Mouse (Mus musculus) cerebellum, postnatal 4 days (tissue): ENCODE data around the gene Rab7.
A peak's percentile ranks its signal among the peaks of the same experiment; 100 is the strongest.

Experiments
- DNase-seq, 2 experiments: peaks; one replicate each; pipeline ENCODE4 v3.0.0; 2022; ENCODE audit warnings: low spot score in 2 of 2, mixed read lengths in 1 of 2

The Rab7 gene

DNA sequence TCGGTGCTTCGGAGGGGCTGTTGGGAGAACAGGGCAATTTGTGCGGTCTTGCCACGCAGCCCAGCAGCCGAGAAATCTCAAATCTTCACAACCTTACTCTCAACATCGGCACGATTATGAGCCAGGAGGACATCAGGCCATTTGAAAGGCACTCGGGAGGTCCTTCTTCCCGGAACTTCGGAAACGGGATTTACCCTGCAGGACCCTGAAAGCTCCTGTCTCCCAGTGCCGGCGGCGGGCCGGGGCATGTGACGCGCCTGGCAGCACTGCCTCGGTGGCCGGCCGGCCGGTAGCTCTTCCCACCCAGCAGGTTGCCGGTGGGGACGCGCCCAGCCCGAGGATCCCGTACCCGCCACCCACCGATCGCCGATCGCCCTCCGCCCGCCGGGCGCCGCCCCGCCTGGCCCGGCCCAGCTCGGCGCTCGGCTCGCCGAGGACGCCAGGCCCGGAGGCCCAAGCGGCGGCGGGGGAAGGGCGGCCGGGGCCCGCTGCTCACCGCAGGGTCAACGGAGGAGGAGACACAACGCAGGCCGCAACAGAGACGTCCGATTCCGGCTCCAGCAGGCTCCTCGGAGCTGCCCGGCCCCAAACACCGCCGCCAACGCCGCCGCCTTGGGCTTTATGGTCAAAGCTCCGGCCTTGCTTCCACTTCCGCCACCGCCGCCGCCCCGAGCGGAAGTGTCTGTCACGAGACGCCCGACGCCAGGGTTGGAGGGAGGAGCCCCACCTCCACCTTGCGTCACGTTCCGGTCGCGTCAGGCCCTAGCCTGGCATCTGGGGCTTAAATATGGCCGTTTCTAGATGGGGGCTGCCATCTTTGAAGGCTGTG, at the start of gene Rab7:
Gene Rab7, minus strand, starts transcription at position 694 of the 829 bp plus-strand sequence.
- DNase-seq, result peak; percentile 87 to 94

DNA sequence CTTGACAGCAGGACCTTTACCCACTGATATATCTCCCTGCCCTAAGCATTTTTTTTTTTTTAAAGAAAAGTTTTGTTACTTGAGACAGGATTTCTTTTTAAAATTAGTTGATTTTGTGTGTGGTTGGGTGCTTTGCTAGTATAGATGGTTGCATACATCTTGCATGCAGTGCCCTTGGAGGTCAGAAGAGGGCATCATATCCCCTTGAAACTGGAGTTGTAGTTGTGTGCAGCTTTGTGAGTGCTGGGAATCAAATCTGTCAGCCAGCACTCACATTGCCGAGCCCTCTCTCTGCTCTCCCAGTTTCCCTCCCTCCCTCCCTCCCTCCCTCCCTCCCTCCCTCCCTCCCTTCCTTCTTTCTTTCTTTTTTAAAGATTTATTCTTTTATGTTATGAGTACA, 43.9 kb upstream of the Rab7 start:
- DNase-seq, result no peak

DNA sequence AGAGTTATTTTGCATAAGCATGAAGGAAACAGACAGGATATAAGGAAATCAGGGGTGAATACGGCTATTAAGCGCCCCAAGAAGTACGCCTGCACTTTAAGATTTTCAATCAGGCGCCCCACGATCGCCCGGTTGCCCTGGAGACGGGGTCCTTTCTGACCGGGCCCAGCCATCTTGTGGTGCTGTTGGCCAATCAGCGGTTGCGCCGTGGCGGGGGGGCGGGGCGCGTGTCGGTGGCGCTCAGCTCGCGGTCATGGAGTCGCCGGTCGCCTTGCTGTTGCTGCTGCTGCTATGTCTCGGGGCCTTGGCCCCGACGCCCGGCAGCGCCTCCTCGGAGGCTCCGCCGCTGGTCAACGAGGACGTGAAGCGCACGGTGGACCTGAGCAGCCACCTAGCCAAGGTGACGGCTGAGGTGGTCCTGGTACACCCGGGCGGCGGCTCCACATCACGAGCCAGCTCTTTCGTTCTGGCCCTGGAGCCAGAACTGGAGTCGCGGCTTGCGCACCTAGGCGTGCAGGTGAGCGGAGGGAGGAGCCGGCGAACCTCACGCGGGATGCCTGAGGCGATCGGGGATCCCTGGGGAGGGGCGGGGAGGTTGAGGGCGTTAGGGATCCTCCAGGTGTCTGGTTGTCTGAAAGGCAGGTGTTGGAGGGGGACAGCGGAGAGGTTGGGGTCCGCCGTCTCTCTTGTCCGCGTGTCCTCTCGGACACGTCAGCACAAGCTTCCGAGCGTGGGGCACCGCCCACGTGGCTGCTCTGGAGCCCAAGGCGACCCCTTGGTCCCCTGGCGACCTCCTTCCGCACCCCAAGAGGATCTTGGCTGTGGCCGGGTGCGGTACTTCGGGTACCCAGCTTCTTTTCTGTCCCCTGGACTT, 39.4 kb upstream of the Rab7 start, which contains the start of gene Rpn1:
Gene Rpn1, plus strand, starts transcription at position 205 of the 874 bp plus-strand sequence.
- DNase-seq, result peak; percentile 97 to 98

DNA sequence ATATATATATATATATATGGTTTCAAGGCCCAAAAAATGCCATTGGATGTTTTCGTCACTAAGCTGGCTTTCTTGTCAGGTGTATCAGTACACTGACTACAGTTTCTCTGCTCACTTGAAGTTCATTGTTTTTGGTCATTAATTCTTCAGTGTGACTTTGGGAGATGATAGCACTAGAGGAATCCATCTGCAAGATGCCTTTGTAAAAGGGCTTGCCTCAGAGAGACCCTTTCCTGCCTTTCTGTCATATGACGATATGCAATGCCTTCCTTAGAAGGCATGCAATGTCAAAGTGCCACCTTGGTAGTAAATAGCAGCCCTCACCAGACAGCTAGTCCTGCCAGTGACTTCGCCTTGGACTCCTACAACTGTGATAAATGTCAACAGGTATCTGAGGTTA, 38.6 kb upstream of the Rab7 start:
- DNase-seq, result no peak

DNA sequence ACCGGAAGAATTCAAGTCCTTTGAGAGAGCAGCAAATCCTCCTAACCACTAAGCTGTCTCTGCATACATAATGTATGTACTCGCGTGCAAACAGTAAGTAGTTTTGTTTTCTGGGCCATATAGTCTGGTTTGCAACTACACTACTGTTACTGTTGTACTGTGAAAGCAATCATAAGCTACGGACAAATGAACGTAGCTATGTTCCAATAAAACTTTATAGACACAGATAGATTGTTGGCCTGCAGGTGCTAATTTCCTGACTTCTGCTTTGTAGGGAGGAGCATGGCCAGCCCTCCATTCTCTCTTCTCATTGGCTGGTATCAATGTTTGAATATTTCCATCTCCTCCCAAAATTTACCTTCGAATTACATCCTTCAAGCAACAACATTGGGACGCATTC, 38.0 kb upstream of the Rab7 start:
- DNase-seq, result no peak

DNA sequence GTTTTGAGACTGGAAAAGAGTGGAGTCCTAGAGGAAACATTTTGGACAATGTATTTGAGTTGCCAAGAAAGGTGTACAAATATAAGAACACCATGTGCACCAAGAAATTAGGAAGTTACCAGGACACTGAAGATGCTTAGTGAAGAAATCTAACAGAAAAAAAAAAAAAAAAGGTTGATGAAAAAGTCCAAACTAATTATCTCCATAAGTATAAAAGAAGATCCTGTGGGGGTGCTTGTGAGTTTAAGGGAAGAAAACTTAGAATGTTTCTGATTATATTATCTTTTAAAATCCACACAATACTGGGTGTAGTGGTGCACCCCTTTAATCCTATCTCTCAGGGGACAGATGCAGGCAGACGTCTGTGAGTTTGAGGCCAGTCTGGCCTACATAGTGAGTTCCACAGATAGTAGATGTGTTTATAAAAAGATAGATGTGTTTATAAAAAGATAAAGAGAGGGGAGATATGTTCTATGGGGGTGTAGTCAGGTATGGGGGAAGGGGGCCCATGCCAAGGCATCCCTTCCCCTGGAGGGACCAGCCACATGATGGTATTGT, 31.0 kb upstream of the Rab7 start:
- DNase-seq, result no peak

DNA sequence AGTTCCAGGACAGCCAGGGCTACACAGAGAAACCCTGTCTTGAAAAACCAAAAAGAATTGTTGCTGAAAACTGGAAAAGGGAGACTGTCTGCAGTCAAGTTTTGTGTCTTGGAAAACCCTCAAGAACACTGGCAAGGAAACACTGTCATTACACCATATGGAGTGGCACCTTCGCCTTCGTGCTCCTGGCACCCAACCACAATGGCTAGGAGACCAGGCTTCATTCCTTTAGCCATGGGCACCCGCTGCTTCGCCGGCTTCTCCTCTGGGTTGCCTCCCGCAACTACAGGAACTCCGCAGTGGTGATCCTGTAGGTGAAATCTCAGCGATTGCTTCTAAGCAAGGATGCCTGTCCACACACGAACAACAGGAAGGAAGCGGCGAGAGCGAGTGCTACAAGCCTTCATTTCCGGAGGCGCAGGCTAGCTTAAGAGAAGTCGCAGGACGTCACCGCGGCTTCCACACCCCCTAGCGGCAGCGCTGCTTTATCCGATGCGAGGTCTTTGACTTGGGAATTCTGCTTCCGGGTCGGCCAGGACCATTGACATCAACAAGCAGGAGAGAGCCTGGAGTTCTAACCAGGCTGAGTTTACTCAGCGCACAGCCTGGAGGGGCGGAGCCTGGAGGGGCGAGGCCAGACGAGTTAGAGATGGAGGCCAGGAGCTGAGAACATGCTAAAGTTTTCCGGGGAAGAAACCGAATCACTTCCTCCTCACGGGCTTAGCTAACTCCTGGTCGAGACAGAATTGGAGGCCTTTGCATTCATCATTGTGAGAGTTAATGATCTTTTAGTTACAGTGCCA, 29.9 kb upstream of the Rab7 start:
- peak; percentile 85 to 93 for DNase-seq

DNA sequence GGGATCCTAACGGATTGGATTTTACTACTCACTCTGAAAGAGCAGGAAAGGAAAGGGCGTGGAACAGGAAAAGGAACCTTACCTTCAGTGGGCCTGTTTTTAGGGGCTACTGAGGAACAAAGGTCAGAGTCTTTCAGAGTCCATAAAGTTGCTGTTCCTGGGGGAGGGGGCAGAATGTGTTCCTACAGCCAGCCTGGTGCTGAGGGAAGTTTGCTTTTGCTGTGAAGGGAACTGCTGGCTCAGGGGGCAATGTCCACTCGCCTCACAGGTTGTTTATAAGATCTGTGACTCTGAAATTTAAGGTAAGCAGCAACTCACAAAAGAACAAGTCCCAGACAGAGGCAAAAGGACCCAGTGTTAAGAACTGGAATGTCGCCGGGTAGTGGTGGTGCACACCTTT, 26.1 kb upstream of the Rab7 start:
- DNase-seq, result no peak

DNA sequence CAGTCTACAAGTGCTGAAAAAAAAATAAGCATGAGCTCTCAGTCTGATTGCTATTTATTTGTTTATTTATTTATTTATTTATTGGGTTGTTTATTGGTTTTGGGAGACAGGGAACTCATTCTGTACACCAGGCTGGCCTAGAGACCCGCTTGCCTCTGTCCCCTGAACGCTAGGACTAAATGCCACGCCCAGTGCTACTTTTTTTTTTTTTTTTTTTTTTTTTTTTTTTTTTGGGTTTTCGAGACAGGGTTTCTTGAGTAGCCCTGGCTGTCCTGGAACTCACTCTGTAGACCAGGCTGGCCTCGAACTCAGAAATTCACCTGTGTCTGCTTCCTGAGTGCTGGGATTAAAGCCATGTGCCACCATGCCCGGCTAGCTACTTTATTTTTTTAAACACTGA, 25.4 kb upstream of the Rab7 start:
- DNase-seq, result no peak

DNA sequence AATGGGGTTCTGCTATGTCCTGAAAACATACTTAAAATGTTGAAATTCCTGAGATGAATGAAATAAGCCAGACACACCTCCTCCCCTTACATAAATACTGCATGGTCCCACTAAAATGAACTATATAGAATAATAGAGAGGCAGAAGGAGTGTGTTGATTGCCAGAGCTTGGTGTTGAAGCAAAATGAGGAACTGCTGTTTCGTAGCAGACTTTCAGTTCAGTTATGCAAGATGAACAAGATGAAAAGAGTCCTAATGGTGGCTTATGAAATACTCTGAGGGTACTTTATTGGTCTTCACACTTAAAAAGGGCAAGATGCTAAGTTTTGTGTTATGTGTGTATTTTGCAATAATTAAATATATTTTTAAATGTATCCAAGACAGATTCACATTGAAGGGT, 23.7 kb upstream of the Rab7 start:
- DNase-seq, result no peak

DNA sequence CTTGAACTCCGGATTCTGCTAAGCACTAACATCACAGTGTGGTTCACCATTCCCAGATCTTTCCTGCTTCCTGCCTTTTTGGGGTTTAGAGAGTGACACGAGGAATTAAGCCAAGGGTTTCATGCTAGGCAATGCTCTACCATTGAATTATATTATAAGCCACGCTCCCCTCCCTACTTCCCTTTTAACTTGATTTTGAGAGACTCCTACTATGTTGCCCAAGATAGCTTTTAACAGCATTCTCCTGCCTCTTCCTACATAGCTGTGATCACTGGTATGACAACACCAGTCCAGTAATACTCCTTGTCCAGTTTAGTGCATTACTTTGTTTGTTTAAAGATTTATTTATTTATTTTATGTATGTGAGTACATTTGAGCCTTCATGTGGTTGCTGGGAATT, 22.7 kb upstream of the Rab7 start:
- DNase-seq, result no peak

DNA sequence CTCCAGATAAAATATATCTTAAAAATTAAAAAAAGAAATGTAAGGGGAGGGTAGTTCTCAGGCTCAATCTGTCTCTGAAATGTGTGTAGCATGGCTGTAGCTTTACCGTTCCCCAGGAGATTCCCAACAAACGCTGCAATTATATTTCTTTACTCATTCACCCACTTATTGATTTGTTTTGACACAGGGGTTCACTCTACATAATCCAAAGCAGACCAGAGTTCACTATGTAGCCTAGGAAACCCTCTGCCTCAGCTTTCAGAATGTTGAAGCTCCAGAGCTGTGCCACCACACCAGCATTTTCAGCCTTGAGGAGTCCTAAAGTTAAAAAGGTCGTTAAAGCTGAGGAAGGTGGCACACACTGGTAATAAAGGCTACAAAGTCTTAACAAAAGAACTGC, 20.9 kb upstream of the Rab7 start:
- no peak for DNase-seq

DNA sequence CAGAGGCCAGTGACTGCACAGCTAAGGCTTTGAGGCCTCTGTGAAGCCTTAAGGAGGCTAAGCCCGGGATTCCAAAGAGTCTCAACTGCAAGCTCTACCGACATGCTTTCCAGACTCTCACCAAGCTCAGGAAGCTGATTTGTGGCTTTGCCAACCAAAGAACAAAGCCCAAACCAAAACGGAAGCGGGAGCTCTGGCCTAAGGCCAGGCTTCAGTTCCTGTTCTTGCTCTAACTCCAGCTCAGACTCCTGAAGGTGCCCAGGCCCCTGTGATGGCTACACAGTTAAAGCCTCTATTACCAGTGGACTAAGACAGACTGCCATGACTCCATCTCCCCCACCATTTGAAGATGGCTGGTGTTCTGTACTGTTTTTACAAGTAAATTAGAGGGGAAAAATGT, 20.0 kb upstream of the Rab7 start:
- DNase-seq, result no peak

DNA sequence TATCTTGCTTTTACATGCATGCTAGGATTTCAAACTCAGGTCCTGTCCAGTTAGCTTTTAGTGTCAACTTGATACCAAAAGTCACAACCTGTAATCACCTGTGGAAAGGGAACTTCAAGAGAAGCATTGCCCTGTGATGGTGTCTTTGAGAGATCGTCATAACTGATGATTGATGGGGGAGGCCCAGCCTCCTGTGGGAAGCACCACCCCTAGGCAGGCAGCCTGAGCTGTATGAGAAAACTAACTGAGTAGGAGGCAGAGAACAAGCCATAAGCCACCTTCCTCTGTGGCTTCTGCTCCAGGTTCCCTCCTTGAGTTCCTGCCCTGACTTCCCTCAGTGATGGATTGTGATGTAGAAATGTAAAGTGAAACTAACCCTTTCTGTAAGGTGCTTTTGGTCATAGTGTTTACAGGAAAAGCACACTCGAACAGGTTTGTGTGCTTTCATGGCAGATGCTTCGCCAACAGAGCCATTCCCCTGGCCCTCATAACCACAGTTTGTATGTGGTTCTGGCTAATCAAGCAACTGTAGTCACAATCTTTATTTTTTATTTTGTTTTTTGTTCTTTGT, 19.1 kb upstream of the Rab7 start:
- DNase-seq, result no peak

DNA sequence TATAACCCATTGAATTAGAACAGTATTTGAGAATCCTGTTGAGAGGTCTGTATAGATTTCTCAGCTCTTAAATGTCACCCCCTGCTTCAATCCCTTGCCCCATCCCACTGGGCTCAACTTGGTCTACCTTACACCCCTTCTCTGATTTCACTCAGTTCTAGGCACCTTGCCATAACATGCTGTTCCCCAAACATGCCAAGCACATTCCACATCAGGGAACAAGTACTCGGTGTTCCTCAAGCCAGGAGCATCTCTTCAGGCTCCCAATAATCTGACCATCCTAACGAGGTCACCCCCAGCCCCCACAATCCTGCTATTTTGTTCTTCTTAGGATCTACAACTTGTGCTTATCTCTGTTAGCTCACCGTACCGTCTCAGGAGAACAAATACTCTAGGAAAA, 17.3 kb upstream of the Rab7 start:
- DNase-seq, result no peak

DNA sequence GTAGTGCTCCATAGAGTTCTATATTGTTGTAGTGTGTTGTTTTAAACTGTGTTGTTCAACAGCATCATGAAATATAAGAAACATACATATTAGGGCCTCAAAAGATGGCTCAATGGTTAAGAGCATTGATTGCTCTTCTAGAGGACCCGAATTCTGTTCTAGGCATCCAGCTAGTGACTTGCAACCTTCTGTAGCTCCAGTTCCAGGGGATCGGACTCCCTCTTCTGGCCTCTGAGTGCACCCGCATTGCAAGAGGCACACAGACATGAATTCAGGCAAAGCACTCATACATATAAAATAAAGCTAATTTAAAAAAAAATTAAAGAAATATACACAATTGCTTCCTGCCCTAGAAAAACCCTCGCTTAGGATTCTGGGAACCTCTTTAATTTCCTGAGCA, 16.3 kb upstream of the Rab7 start:
- DNase-seq, result no peak

DNA sequence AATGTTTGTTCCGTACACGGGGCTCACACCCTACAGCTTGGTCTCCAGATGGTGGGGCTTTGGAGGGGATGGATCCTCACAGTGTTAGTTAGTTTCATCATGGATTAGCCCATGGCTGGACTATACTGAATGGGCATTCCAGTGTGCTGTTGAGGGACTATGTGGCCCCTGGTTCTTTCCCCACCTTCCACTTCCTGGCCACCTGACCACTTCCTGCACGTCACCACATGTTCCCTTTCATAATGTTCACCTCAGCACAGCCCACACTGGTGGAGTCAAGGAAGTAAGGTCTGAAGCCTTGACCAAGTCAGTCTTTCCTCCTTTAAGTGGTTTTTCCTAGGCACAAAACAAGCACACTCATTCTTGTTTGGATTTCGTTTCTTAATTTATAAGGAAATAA, 15.5 kb upstream of the Rab7 start:
- no peak for DNase-seq

DNA sequence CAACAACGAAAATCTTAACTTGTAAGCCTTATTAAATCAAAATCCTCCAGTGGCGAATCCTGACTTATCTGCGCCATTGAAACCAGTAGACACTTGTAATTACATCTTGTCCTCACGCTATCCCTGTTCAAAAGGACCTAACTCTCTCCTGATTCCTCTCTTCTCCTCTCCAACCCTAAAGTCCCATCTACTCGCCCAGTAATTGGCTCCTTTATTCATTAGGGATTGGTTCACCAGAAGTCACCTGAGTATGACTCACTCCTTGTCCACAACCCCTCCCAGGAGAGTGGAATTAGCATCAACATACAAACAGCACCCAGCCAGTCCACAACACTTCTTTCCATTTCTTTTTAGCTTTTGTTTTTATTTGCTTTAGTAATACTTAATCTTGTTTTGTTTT, 14.8 kb upstream of the Rab7 start:
- no peak for DNase-seq

DNA sequence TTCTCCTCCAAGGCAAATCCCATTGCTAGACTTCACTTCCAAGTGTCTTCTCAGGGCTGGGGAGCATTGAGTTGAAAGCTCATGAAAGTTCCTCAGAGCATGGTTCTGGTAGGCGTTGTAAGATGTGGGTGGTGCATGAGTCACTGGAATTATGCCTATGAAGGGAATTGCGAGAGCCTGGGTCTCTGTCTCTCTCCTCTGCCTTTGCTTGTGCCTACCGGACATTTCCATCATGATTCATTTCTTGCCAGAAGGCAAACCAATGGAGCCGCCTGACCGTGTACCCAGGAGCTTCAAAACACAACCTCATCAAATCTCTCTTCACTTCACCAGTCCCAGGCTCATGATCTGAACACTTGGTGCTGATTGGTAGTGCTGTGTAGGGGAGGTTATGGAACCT, 11.8 kb upstream of the Rab7 start:
- DNase-seq, result no peak

DNA sequence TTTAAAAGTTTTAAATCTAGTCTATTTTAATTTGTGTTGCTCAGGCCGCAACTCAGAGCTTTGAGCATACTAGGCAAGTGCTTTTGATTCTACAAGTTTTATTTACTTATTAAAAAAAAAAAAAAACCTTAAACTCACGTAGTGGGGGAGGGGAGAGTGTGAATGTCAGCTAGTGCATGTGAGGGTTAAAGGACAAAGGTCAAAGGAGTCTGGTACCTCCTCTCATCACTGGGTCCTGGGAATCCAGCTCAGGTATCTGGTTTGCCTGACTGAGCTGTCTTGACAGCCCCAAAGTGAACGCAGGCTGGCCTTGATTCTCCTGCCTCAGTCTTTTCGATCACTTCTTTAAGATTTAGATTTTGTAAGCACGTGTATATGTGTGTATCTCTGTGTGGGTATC, 10.6 kb upstream of the Rab7 start:
- DNase-seq, result no peak

DNA sequence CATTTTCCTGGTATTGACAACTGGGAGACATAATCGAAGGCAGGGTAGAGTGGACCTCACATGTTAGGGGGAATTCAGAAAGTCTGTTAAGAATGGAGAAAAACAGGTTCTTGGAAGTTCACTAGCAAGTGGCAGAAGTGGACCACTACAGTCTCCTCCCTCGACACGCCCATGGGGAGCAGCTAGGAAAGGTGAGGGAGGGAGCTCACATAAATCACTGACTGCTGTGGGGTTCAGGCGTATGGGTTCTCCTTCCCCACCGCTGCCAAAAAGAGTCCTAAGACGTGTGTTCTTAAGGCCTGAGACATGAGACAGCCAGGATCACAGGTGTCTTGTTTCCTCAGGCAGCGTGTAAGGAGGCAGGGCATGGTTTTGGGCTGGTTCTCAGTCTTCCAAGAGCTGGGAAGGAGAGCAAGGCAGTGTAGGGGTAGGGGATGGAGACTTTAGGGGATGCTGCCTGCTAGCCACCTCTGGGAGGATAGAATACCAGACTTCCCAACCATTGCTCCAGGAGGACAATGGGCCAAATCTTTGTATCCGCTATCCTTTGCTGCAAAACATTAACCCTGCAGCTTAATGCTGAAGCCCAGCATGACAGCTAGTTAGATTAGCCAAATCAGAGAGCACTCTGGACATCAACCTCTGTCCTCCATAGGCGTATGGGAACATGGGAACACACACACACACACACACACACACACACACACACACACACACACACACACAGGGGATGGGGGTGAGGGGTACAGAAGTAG, 9.2 kb upstream of the Rab7 start:
- no peak for DNase-seq
